Mouse (Mus musculus) liver, embryonic 12.5 days (tissue): ENCODE measurements around the gene Fkbp2. TPM values are rescaled to one million over a fixed set of nuclear protein-coding genes. Genes with fewer than 3 reads are reported as not detected.
"Not testable (repeated sequence)": the region's sequence is repeated elsewhere in the genome, so short reads cannot be mapped to it uniquely, and the experiment has no call there.

ENCODE experiments used
- ATAC-seq: fragments of 200-750 bp; cut with Nextera tagmentation; 2 replicates; pipeline ENCODE4 v1.8.0; 2017; ENCODE audit warnings: moderate number of reproducible peaks, mild to moderate bottlenecking, moderate library complexity
- H3K27ac ChIP-seq: fragments of 300-500 bp; sonication (generic); 2 replicates; pipeline ENCODE4 v1.5.1; 2016; ENCODE audit warnings: mild to moderate bottlenecking
- H3K27me3 ChIP-seq: fragments of 300-500 bp; sonication (generic); replicated peaks from 2 replicates; pipeline ENCODE4 v1.6.1; 2016; ENCODE audit warnings: mild to moderate bottlenecking, moderate library complexity
- H3K36me3 ChIP-seq: fragments of 300-500 bp; sonication (generic); 2 replicates; pipeline ENCODE4 v1.6.1; 2016; ENCODE audit warnings: mild to moderate bottlenecking, moderate library complexity
- H3K4me1 ChIP-seq: fragments of 300-500 bp; sonication (generic); 2 replicates; pipeline ENCODE4 v1.6.1; 2016
- H3K4me2 ChIP-seq: fragments of 300-500 bp; sonication (generic); 2 replicates; pipeline ENCODE4 v1.6.1; 2016; ENCODE audit warnings: mild to moderate bottlenecking, moderate library complexity
- H3K4me3 ChIP-seq: fragments of 300-500 bp; sonication (generic); 2 replicates; pipeline ENCODE4 v1.5.1; 2016; ENCODE audit warnings: mild to moderate bottlenecking, moderate library complexity
- H3K9ac ChIP-seq: fragments of 300-500 bp; sonication (generic); 2 replicates; pipeline ENCODE4 v1.6.1; 2016; ENCODE audit warnings: mild to moderate bottlenecking, moderate library complexity
- H3K9me3 ChIP-seq: fragments of 300-500 bp; sonication (generic); replicated peaks from 2 replicates; pipeline ENCODE4 v1.6.1; 2016; ENCODE audit warnings: mild to moderate bottlenecking, moderate library complexity
- WGBS: fragments of 180-500 bp; shearing (Covaris S2); methylation state at CpG from one replicate; pipeline ENCODE4 v1.1.7; 2016; ENCODE audit not compliant: insufficient replicate concordance; 5-methylcytosine and 5-hydroxymethylcytosine counted together
- polyA plus RNA-seq: library from polyadenylated mRNA; unstranded; fragments of >200 nt; fragmentation: Nextera tagmentation; extraction: Ambion mirVana; gene quantifications from 2 replicates; pipeline ENCODE4 v1.2.1, GENCODE M21; 2016

Fkbp2 gene
- polyA plus RNA-seq, 1 experiment from 2014 or later, result 91.7 TPM

- 84% methylated on average over 19 of the region's 19 CpGs for WGBS
- peaks cover 69% of the 10 kb centered on the region for H3K36me3 ChIP-seq
- no peak for ATAC-seq
- H3K27ac ChIP-seq, result no peak overlapping the region
- H3K4me1 ChIP-seq, result peaks cover 37% of the 10 kb centered on the region
- no peak overlapping the region for H3K4me3 ChIP-seq
- H3K4me2 ChIP-seq, result no peak overlapping the region
- H3K9me3 ChIP-seq, result no peaks in the 10 kb centered on the region
- H3K9ac ChIP-seq, result no peak overlapping the region
- H3K27me3 ChIP-seq, result no peaks in the 10 kb centered on the region
Measured at GRCm38 (mm10) chr19:6999360-7000063, 19.2 kb upstream of the Fkbp2 start.

GRCm38 (mm10) chr19:6997721-6998290, 17.5 kb upstream of the Fkbp2 start:
- Histone ChIP-seq H3K9ac (no peak overlapping the region), H3K27ac (no peak overlapping the region), H3K27me3 (no peaks in the 10 kb centered on the region), H3K9me3 (no peaks in the 10 kb centered on the region), H3K4me3 (no peak overlapping the region), H3K4me2 (no peak overlapping the region), H3K4me1 (peaks cover 54% of the 10 kb centered on the region), H3K36me3 (peaks cover 52% of the 10 kb centered on the region)
- WGBS, result 75% methylated on average over 9 of the region's 9 CpGs
- no peak for ATAC-seq

GRCm38 (mm10) chr19:6996006-6996405, 15.7 kb upstream of the Fkbp2 start, which contains the start of the genes Nudt22 and Trpt1:
Nudt22 (minus strand) TSS chr19:6996117.
Trpt1 (plus strand) TSS chr19:6996131.
- peak within 1 kb of the TSS; percentile 74 for H3K9ac ChIP-seq

GRCm38 (mm10) chr19:6995255-6995991, 15.1 kb upstream of the Fkbp2 start:
- H3K4me2 ChIP-seq, result peak overlapping the region; percentile 93
- WGBS, result 37% methylated on average over 21 of the region's 21 CpGs
- ATAC-seq, result no peak
- no peaks in the 10 kb centered on the region for H3K9me3 ChIP-seq
- H3K9ac ChIP-seq, result peak overlapping the region; percentile 74
- peak overlapping the region; percentile 66 for H3K4me3 ChIP-seq
- H3K4me1 ChIP-seq, result peaks cover 63% of the 10 kb centered on the region
- peaks cover 28% of the 10 kb centered on the region for H3K36me3 ChIP-seq
- peak overlapping the region; percentile 75 for H3K27ac ChIP-seq
- no peaks in the 10 kb centered on the region for H3K27me3 ChIP-seq

More at GRCm38 (mm10) chr19:6996006-6996405, 15.7 kb upstream of the Fkbp2 start, which contains the start of the genes Nudt22 and Trpt1:
- peaks cover 63% of the 10 kb centered on the region for H3K4me1 ChIP-seq
- H3K4me2 ChIP-seq, result peak within 1 kb of the TSS; percentile 93
- no peaks in the 10 kb centered on the region for H3K9me3 ChIP-seq
- H3K27me3 ChIP-seq, result no peaks in the 10 kb centered on the region
- peak within 1 kb of the TSS; percentile 75 for H3K27ac ChIP-seq
- peak within 1 kb of the TSS; percentile 66 for H3K4me3 ChIP-seq
- WGBS, result 1% methylated on average over 24 of the region's 24 CpGs
- peaks cover 34% of the 10 kb centered on the region for H3K36me3 ChIP-seq
- peak; percentile 72 for ATAC-seq

- no peak for ATAC-seq
Measured at GRCm38 (mm10) chr19:6994489-6994888, 14.2 kb upstream of the Fkbp2 start.

GRCm38 (mm10) chr19:6994002-6994401, 13.7 kb upstream of the Fkbp2 start:
- Histone ChIP-seq H3K27ac (peak overlapping the region; percentile 71; the same call in 1 of the 2 replicates), H3K27me3 (no peaks in the 10 kb centered on the region), H3K36me3 (peaks cover 16% of the 10 kb centered on the region), H3K4me2 (no peak overlapping the region), H3K4me3 (no peak overlapping the region), H3K9me3 (no peaks in the 10 kb centered on the region), H3K4me1 (peaks cover 57% of the 10 kb centered on the region), H3K9ac (no peak overlapping the region)
- WGBS, result 86% methylated on average over 8 of the region's 8 CpGs
- ATAC-seq, result no peak

More at GRCm38 (mm10) chr19:6994489-6994888, 14.2 kb upstream of the Fkbp2 start:
- 81% methylated on average over 8 of the region's 8 CpGs for WGBS
- peak overlapping the region; percentile 93 for H3K4me2 ChIP-seq
- no peak overlapping the region for H3K4me3 ChIP-seq
- H3K36me3 ChIP-seq, result peaks cover 18% of the 10 kb centered on the region
- H3K4me1 ChIP-seq, result peaks cover 62% of the 10 kb centered on the region
- H3K9ac ChIP-seq, result no peak overlapping the region
- no peaks in the 10 kb centered on the region for H3K9me3 ChIP-seq
- H3K27me3 ChIP-seq, result no peaks in the 10 kb centered on the region
- 0 out of 2 replicates have a peak overlapping the region, but pooled peaks have one; percentile 75 for H3K27ac ChIP-seq

GRCm38 (mm10) chr19:6993011-6993770, 12.9 kb upstream of the Fkbp2 start:
- H3K27ac ChIP-seq, result peak overlapping the region; percentile 71
- no peaks in the 10 kb centered on the region for H3K9me3 ChIP-seq
- no peak for ATAC-seq
- no peaks in the 10 kb centered on the region for H3K27me3 ChIP-seq
- peak overlapping the region; percentile 98 for H3K4me2 ChIP-seq
- H3K9ac ChIP-seq, result peak overlapping the region; percentile 77
- peaks cover 8% of the 10 kb centered on the region for H3K36me3 ChIP-seq
- H3K4me1 ChIP-seq, result peaks cover 58% of the 10 kb centered on the region
- peak overlapping the region; percentile 74 for H3K4me3 ChIP-seq
- WGBS, result 61% methylated on average over 14 of the region's 14 CpGs

GRCm38 (mm10) chr19:6992011-6992858, 11.9 kb upstream of the Fkbp2 start, which contains the start of gene Dnajc4:
Dnajc4 (minus strand) TSS chr19:6992572.
- Histone ChIP-seq H3K4me2 (peak within 1 kb of the TSS; percentile 98), H3K4me3 (peak within 1 kb of the TSS; percentile 74), H3K27ac (peak within 1 kb of the TSS; percentile 71), H3K4me1 (peaks cover 65% of the 10 kb centered on the region), H3K36me3 (0 out of 2 replicates have a peak, but pooled peaks cover 3% of the 10 kb centered on the region), H3K27me3 (no peaks in the 10 kb centered on the region), H3K9me3 (no peaks in the 10 kb centered on the region), H3K9ac (peak within 1 kb of the TSS; percentile 79)
- ATAC-seq, result peak; percentile 93
- 3% methylated on average over 37 of the region's 37 CpGs for WGBS

- H3K27ac ChIP-seq, H3K9me3 ChIP-seq, ATAC-seq, H3K4me2 ChIP-seq, H3K36me3 ChIP-seq, H3K4me3 ChIP-seq, H3K27me3 ChIP-seq, H3K9ac ChIP-seq: not testable (repeated sequence)
- peaks cover 65% of the 10 kb centered on the region for H3K4me1 ChIP-seq
- 76% methylated on average over 6 of the region's 6 CpGs for WGBS
Measured at GRCm38 (mm10) chr19:6991166-6991565, 10.9 kb upstream of the Fkbp2 start.

- no peak overlapping the region for H3K4me2 ChIP-seq
- no peaks in the 10 kb centered on the region for H3K9me3 ChIP-seq
- no peak overlapping the region for H3K27ac ChIP-seq
- WGBS, result 83% methylated on average over 6 of the region's 6 CpGs
- H3K27me3 ChIP-seq, result no peaks in the 10 kb centered on the region
- no peak overlapping the region for H3K9ac ChIP-seq
- H3K4me1 ChIP-seq, result peaks cover 65% of the 10 kb centered on the region
- H3K36me3 ChIP-seq, result 0 out of 2 replicates have a peak, but pooled peaks cover 4% of the 10 kb centered on the region
- ATAC-seq, result no peak
- no peak overlapping the region for H3K4me3 ChIP-seq
Measured at GRCm38 (mm10) chr19:6990712-6991111, 10.4 kb upstream of the Fkbp2 start.
